Mouse (Mus musculus) stomach, embryonic 14.5 days (tissue): Measurements from ENCODE around the gene Gm609. TPM values are rescaled to one million over a fixed set of nuclear protein-coding genes. Genes with fewer than 3 reads are reported as not detected.
A peak's percentile ranks its signal among the peaks of the same experiment; 100 is the strongest.
"Not testable (repeated sequence)": the region's sequence is repeated elsewhere in the genome, so short reads cannot be mapped to it uniquely, and the experiment has no call there.

ENCODE experiments used
- ATAC-seq: fragments of 200-750 bp; cut with Nextera tagmentation; 2 replicates; pipeline ENCODE4 v1.8.0; 2017; ENCODE audit warnings: low read depth, moderate TSS enrichment; ENCODE audit not compliant: insufficient number of reproducible peaks, insufficient read depth, low FRiP score
- H3K27ac ChIP-seq: fragments of 300-500 bp; sonication (generic); 2 replicates; pipeline ENCODE4 v1.5.1; 2014; ENCODE audit warnings: mild to moderate bottlenecking, low read length, moderate library complexity, mixed read lengths
- H3K27me3 ChIP-seq: fragments of 300-500 bp; sonication (generic); 2 replicates; pipeline ENCODE4 v1.6.1; 2014; ENCODE audit warnings: low read length, control low read depth, mixed read lengths; ENCODE audit not compliant: control insufficient read depth, insufficient read depth
- H3K36me3 ChIP-seq: fragments of 300-500 bp; sonication (generic); 2 replicates; pipeline ENCODE4 v1.6.1; 2014; ENCODE audit warnings: mild to moderate bottlenecking, control low read depth, low read length, moderate library complexity, mixed read lengths; ENCODE audit not compliant: control insufficient read depth, insufficient read depth
- H3K4me1 ChIP-seq: fragments of 300-500 bp; sonication (generic); 2 replicates; pipeline ENCODE4 v1.6.1; 2014; ENCODE audit warnings: low read length, control low read depth, mixed read lengths; ENCODE audit not compliant: control insufficient read depth, insufficient read depth
- H3K4me2 ChIP-seq: fragments of 300-500 bp; sonication (generic); replicated peaks from 2 replicates; pipeline ENCODE4 v1.6.1; 2014; ENCODE audit warnings: low read depth, low read length, control low read depth
- H3K4me3 ChIP-seq: fragments of 300-500 bp; sonication (generic); 2 replicates; pipeline ENCODE4 v1.5.1; 2014; ENCODE audit warnings: low read depth, low read length, control low read depth
- H3K9ac ChIP-seq: fragments of 300-500 bp; sonication (generic); replicated peaks from 2 replicates; pipeline ENCODE4 v1.6.1; 2014; ENCODE audit warnings: low read depth, mild to moderate bottlenecking, control low read depth, low read length, moderate library complexity, mixed read lengths
- H3K9me3 ChIP-seq: fragments of 300-500 bp; sonication (generic); 2 replicates; pipeline ENCODE4 v1.6.1; 2016; ENCODE audit warnings: low read depth, low read length, control low read depth; ENCODE audit not compliant: control insufficient read depth
- WGBS: fragments of 180-500 bp; shearing (Covaris S2); extraction: QIAGEN DNeasy Blood & Tissue Kit; methylation state at CpG from one replicate; pipeline ENCODE4 v1.1.7; 2014; 5-methylcytosine and 5-hydroxymethylcytosine counted together
- polyA plus RNA-seq: library from polyadenylated mRNA; unstranded; fragments of >200 nt; fragmentation: Nextera tagmentation; extraction: Ambion mirVana; gene quantifications from 2 replicates; pipeline ENCODE4 v1.2.1, GENCODE M21; 2014

Gene Gm609
- polyA plus RNA-seq, 1 experiment from 2014 or later = 0.33 TPM

- H3K4me3 ChIP-seq = no peak overlapping the region
- no peak overlapping the region for H3K9ac ChIP-seq
- ATAC-seq = no peak
- no peaks in the 10 kb centered on the region for H3K27me3 ChIP-seq
- H3K27ac ChIP-seq = no peak overlapping the region
- no peak overlapping the region for H3K4me2 ChIP-seq
- no peaks in the 10 kb centered on the region for H3K36me3 ChIP-seq
- no peaks in the 10 kb centered on the region for H3K4me1 ChIP-seq
- no peaks in the 10 kb centered on the region for H3K9me3 ChIP-seq
These were observed 38.0 kb downstream of the Gm609 start for GRCm38 (mm10) chr16:45454762-45455161.

GRCm38 (mm10) chr16:45437230-45437739, 55.5 kb downstream of the Gm609 start:
- Histone ChIP-seq H3K27me3 (no peaks in the 10 kb centered on the region), H3K36me3 (no peaks in the 10 kb centered on the region), H3K4me1 (no peaks in the 10 kb centered on the region), H3K9me3 (no peaks in the 10 kb centered on the region), H3K4me2 (no peak overlapping the region), H3K4me3 (no peak overlapping the region), H3K9ac (no peak overlapping the region), H3K27ac (no peak overlapping the region)
- peak; percentile 56; the same call in 1 of the 2 replicates for ATAC-seq
- WGBS = 77% methylated on average over 1 of the region's 1 CpGs

DNA sequence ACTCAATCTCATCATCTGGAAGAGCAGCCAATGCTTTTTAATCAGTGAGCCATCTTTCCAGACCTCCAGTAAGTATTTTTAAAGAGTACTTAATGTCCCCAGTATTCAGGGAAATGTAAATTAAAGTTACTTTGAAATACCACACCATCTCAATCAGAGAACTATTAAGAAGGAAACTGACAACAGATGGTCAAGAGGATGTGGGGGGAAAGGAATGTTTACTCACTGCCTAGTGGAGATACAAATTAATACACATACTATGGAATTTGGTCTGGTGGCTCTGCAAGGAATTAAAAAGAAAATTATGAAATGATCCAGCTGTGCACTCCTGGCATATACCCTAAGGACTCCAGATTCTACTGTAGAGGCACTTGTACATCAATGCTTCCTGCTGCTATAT, 57.2 kb downstream of the Gm609 start:
- Histone ChIP-seq H3K27me3 (no peaks in the 10 kb centered on the region), H3K9me3 (no peaks in the 10 kb centered on the region), H3K4me2 (no peak overlapping the region), H3K36me3 (no peaks in the 10 kb centered on the region), H3K4me3 (no peak overlapping the region), H3K27ac (no peak overlapping the region), H3K4me1 (no peaks in the 10 kb centered on the region), H3K9ac (no peak overlapping the region)
- ATAC-seq = no peak

DNA sequence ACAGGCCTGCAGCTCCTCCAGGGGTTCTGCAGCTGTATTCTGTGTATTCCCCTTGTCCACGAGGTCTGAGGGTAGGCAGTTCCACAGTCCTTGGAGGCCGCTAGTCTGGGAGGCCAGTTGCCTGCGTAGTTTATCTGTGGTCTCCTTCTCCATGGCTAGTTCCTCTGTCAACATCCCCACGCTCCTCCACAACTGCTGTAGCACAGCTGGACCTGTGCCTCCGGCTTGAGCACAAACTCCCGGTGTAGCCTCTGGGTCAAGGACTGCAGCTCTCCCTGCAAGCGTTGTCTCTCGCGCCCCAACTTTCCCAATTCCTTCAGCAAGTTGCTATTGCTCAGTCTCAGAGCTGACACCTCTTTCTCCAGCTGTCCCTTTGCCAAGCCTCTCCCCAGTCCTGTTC, 65.1 kb downstream of the Gm609 start:
- no peak overlapping the region for H3K9ac ChIP-seq
- no peaks in the 10 kb centered on the region for H3K36me3 ChIP-seq
- no peak overlapping the region for H3K4me2 ChIP-seq
- no peak for ATAC-seq
- H3K4me1 ChIP-seq = no peaks in the 10 kb centered on the region
- H3K4me3 ChIP-seq = no peak overlapping the region
- H3K9me3 ChIP-seq = no peaks in the 10 kb centered on the region
- 87% methylated on average over 9 of the region's 9 CpGs for WGBS
- H3K27me3 ChIP-seq = no peaks in the 10 kb centered on the region
- H3K27ac ChIP-seq = no peak overlapping the region

- Histone ChIP-seq H3K4me3 (no peak overlapping the region), H3K4me2 (no peak overlapping the region), H3K9me3 (no peaks in the 10 kb centered on the region), H3K27me3 (no peaks in the 10 kb centered on the region), H3K4me1 (no peaks in the 10 kb centered on the region), H3K27ac (no peak overlapping the region), H3K36me3 (no peaks in the 10 kb centered on the region), H3K9ac (no peak overlapping the region)
- no peak for ATAC-seq
These were observed 79.3 kb downstream of the Gm609 start for GRCm38 (mm10) chr16:45413497-45413896.

DNA sequence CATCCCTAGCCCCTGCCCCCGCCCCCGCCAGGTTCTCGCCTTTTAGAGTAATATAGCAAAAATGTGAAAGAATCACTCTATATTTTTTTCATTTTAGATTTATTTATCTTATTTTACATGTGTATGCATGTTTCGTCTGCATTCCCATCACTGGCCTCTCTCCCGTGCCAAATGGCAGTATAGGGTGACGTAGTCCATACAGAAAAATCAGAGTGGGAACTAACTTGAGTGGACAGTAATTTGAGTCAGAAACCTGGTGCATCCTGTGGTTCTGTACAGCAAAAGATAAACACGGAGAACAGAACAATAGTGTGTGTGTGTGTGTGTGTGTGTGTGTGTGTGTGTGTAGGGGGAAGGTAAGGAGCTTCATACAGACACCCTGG, 83.7 kb downstream of the Gm609 start:
- Histone ChIP-seq H3K4me2 (peak overlapping the region; percentile 72), H3K4me3 (peak overlapping the region; percentile 60)
- not testable (repeated sequence) for H3K4me1 ChIP-seq, H3K27me3 ChIP-seq, H3K36me3 ChIP-seq, H3K27ac ChIP-seq, H3K9me3 ChIP-seq, H3K9ac ChIP-seq
- 26% methylated on average over 7 of the region's 7 CpGs for WGBS
- ATAC-seq = peak; percentile 10; the same call in 1 of the 2 replicates

- under 1% methylated on average over 28 of the region's 28 CpGs for WGBS
- H3K9ac ChIP-seq = peak within 1 kb of the TSS; percentile 47; the same call in 1 of the 2 replicates
- ATAC-seq = peak; percentile 87
- H3K36me3 ChIP-seq = no peaks in the 10 kb centered on the region
- no peaks in the 10 kb centered on the region for H3K4me1 ChIP-seq
- H3K4me3 ChIP-seq = peak within 1 kb of the TSS; percentile 60
- H3K27ac ChIP-seq = peak within 1 kb of the TSS; percentile 81
- H3K9me3 ChIP-seq = no peaks in the 10 kb centered on the region
- no peaks in the 10 kb centered on the region for H3K27me3 ChIP-seq
- H3K4me2 ChIP-seq = peak within 1 kb of the TSS; percentile 72
These were observed 84.2 kb downstream of the Gm609 start, which contains the start of gene Cd200 for GRCm38 (mm10) chr16:45408425-45409063. TSS of gene Cd200 (minus strand) at chr16:45409053.

GRCm38 (mm10) chr16:45407645-45408400, 84.9 kb downstream of the Gm609 start:
- Histone ChIP-seq H3K4me1 (no peaks in the 10 kb centered on the region), H3K9me3 (no peaks in the 10 kb centered on the region), H3K27me3 (no peaks in the 10 kb centered on the region), H3K36me3 (no peaks in the 10 kb centered on the region), H3K4me3 (peak overlapping the region; percentile 60), H3K9ac (peak overlapping the region; percentile 47; the same call in 1 of the 2 replicates), H3K4me2 (peak overlapping the region; percentile 72), H3K27ac (peak overlapping the region; percentile 81; the same call in 1 of the 2 replicates)
- no peak for ATAC-seq
- 33% methylated on average over 9 of the region's 9 CpGs for WGBS
